Mouse (Mus musculus): Measurements from ENCODE around the gene Sbno2.

DNA sequence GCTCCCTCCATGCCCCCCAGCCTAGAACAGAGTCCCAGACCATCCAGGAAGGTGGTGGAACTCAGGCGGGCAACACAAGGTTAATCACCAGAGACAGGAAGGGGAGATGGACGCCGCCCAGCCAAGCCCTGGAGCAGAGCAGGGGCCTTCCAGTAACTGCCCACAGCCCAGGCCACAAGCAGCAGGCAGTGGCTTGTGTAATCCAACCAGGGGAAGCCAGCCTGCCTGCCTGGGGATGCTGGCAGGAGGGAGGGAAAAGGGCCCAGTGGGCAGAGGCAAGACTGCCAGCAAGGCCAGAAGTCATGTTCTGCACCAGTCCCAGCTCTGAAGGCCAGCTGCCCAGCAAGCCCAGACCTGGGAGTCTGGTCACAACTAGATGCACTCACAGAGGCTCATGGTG lies 18.5 kb downstream of the Sbno2 start:
- TF ChIP-seq CTCF (IDR thresholded peaks at IDR 0.05; ENCODE audit: borderline replicate concordance, control insufficient read depth, extremely low read depth, insufficient read depth, low read length, poor library complexity), result no peak
- TF ChIP-seq POLR2A (IDR thresholded peaks at IDR 0.05; ENCODE audit: control insufficient read depth, extremely low read depth, insufficient read depth, low read length, poor library complexity), result no peak
